Mouse (Mus musculus): ENCODE data around the gene BC030867.
"Not testable (repeated sequence)": the region's sequence is repeated elsewhere in the genome, so short reads cannot be mapped to it uniquely, and the experiment has no call there.

Gene BC030867

DNA sequence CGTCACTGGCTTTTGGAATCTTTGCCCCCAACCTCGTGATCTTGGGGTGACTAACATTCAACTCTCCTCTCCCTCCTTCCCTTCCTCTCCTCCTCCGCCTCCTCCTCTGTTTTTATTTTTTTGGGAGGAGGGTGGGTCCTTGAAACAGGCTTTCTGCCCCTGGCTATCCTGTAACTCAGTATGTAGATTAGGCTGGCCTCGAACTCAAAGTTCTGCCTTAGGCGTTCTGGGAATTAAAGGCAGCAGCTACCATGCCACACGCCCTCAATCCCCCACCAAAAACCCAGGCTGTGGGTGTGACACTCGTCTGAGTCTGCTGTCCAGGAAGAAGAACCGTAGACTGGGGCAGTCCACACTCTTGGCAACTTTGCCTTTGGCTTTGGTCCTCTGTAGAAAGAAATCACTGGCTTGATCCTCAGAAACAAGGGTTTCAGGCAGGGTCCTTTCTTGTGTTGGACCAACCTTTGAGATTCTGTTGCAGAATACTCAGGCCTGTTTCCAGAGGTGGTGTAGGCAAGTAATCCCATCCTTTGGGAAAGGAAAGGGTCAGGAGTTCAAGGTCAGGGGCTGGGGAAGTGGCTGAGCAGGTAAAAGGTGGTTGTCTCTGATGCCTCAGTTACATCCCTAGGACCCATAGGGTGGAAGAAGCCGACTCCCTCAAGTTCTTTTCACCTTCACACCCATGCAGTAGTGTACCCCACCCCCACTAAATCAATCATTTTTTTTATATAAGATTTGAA, 839 bp downstream of the BC030867 start:
- DNase-seq (ENCODE audit: low spot score in 2 of 2): no peak

DNA sequence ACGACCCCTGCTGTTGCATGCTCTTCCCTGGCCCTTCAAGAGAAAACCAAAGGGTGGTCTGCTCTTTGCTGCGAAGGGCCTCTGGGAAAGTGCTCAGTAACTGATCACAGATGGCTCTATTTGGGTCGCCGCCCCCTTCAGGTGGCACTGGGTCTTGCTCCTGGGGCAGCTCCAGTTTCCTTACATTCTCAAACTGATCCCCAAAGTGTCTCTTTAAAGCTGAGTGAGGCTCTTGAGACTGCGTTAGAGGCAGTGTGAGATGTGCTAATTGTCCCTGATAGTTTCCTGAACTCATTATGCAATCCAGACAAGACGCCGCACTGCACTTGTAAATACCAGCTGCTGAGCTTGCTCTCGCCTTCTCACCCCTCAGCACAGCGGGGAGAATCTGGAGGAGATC, 8.8 kb downstream of the BC030867 start:
- no peak for DNase-seq (ENCODE audit: low spot score in 2 of 2)

DNA sequence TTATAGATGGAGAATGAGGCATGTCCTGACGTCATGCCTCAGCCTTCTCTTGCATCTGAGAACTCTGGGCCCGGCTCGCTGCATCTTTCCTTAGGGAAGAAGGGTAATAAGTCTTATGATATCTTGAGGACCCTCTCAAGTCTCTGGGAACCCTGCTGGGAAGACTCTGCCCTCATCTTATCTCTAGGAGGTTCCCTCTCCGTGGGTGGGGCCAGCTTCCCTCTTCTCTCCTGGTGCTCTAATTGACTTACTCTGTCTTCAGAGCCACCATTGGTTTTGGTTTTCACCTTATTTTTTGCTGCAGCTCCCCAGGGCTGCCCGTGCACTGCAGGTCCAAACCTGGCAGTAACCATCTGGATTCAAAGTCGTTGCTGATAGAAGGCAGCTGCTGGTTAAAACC, 9.4 kb downstream of the BC030867 start:
- DNase-seq (ENCODE audit: low spot score in 2 of 2): no peak

DNA sequence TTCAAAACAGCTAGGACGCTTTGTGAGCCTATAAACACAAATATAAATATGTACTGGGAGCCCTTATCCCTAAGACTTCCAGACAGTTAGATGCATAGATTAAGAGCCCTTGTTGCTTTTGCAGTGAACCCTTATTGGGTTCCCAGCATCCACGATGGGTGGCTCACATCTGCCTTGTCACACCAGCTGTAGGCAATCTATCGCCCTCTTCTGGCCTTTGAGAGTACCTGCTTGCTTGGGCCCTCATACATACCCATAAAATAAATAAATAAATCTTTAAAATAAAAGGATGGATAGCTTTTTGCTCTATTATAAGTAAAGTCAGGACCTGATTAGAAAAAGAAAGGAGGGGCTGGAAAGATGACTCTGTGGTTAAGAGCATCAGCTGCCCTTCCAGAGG, 9.8 kb downstream of the BC030867 start:
- DNase-seq (ENCODE audit: low spot score in 2 of 2): no peak

DNA sequence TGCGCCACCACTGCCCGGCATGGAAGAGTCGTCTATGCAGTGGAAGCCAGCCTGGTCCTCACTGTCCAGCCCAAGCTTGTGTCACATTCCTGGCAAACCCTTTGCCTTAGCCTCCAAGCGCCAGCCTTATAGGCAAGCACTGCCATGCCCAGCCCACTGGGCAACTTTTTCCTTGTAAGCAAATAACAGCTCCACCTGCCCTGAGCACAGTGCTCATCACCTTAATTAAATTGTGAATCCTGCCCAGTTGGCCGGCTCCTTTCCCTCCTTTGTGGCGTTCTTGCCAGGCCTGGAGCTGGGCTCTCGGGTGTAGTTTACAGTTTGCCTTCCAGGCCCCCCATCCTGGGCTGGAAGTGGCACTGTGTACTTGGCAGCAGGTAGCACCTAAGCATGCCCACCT, 14.5 kb downstream of the BC030867 start:
- DNase-seq (ENCODE audit: low spot score in 2 of 2): no peak

DNA sequence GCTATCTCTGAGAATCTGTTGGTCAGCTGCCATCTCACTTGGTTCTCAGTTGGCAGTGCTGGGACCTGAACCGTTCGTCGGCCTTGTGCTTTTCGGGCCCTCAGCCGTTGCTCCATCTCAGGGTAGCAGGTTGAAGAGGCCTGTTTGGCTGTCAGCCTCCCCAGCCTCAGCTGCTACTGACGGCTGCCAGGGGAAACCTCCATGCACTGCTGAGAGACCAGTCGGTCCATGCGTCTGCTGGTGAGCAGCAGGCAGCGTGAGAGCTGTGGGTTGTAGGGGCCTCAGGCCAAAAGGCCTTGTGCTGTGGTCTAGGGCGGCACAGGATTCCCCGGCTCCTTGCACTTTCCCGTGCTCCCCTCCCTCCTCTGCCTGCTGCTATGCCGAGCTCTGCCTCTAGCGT, 17.1 kb downstream of the BC030867 start:
- DNase-seq (ENCODE audit: low spot score in 2 of 2): no peak

DNA sequence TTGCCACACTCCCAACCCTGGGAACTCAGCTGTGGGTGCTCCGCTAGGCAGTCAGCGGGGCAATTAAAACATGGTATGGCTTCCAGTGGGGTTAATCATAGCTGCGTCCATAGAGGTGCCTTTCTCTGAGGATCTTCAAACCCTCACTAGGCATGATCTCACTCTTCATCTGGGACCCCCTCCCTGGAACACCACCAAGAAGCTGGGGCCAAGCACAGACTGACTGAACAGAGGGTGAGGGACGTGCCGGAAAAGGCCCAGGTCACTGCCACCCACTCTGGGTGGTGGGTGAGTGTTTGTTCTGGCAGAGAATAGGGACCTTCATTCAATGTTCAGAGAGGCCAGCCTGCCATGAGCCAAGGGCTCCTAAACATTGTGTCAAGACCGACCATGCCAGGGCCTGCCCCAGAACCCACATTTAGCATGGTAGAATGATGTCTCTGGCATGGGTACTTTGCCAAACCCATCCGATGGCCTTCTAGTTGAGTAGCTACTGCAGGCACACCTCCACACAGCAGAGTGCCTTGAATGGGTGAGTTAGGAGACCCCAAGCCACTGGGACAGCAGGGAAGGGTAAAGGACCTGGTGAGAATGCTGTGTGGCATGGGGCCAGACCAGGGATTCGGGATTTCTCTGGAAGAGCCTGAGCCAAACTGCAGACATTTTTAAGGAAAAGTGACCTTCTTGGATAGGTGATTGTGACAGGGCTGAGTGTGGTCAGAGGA, 18.1 kb downstream of the BC030867 start:
- no peak for DNase-seq (ENCODE audit: low spot score in 2 of 2)

DNA sequence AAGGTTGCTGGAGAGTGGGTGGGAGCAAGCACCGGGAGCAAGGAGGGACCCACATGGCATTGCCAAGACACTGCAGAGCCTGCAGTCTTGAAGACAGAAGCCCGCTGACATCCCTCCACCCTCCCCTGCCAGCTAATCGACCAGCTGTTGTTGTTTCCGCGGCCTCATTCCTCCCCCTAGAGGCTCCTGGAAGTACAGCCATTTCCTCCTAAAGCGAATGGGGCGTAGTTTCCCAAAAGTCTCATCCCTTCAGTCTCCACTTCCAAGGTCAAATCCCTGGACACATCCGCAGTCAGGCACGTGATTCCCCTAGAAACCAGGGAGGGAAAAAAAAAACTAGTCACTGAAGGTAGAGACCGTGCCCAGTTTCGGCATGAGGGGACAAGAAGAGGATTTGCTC, 18.8 kb downstream of the BC030867 start:
- peak in 1 of 2 experiments; percentile 44 for DNase-seq (ENCODE audit: low spot score in 2 of 2)

DNA sequence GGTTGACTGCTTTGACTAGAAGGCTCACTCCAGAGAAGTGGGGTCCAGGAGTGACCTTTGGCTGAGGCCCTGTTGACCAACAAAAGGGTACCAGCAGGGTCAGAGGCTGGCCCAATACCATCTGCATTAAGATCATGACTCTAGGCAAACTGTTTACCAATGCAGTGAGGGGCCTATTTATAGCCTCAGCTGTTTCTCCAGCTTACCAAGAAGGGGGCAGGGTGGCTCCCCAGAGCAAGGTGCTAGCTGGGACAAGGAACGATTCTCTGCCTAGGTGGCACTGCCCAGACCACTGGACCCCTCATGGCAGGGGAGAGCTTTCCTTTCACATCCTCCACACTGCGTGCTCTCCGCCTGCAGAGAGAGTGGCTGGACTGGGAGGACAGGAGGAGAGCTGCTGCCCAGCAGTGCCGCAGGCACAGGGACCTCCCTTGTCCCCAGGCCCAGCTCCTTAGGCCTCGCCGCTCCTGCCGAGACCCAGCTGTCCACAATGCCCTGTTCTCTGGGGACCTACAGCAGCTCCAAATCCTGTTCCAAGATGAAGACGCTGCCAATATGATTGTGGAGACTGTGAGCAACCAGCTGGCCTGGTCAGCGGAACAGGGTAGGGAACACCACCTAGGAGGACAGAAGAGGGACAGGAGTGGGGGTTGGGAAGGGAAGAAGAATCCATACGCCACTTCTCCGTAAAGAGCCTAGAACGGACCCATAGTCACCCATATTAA, 20.0 kb downstream of the BC030867 start, which contains the start of gene Asb16:
Gene Asb16 (plus strand): TSS at position 224 of the 725 bp plus-strand sequence.
- no peak for DNase-seq (ENCODE audit: low spot score in 2 of 2)

DNA sequence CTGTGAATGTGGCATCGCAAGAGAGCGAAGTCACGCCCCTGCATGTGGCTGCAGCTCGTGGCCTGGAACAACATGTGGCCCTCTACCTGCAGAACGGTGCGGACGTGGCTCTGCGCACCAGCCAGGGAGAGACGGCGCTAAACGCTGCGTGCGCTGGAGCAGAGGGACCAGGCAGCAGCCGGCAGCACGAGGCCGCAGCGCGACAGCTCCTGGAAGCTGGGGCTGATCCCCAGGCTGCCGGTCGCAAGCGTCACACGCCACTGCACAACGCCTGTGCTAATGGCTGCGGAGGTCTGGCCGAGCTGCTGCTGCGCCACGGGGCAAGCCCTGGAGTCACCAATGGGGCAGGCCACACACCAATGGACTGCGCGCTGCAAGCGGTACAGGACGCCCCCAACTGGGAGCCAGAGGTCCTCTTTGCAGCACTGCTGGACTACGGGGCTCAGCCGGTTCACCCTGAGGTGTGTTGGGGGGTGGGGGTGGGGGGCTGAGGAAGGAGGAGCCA, 27.8 kb downstream of the BC030867 start:
- DNase-seq (ENCODE audit: low spot score in 2 of 2): no peak

DNA sequence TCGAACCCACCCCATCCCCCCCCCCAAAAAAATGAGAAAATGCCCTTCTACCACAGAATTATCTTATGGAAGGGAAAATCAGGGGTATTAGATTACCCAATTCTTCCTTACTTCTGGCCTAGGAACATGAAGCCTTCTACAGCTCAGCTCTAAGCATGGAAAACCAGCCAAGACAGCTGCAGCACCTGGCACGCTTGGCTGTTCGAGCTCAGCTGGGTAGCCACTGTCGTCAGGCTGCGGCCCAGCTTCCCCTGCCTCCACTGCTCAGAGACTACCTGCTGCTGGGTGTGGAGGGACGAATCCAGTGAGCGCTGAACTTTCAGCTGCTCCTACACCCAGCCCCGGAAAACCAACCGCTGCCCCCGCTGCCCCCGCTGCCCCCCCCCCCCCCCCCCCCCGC, 29.1 kb downstream of the BC030867 start:
- DNase-seq (ENCODE audit: low spot score in 2 of 2): no peak

DNA sequence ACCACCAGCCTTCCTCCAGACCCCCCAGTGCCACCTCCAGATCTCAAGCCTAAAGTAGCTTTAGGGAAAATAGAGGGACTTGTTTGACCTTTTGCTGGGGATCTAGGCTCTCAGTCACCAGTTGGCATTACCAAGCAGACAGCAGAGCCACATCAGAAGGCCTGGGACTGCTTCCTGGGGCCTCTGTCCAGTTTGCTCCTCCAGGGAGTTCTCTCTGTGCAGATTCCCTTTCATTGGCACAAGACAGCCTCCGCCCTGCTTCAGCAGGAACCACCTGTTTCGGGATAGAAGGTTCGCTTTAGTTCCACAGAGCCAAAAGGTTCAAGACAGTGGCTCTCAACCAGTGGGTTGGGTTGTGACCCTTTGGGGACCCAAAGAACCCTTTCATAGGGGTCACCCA, 30.9 kb downstream of the BC030867 start:
- no peak for DNase-seq (ENCODE audit: low spot score in 2 of 2)

DNA sequence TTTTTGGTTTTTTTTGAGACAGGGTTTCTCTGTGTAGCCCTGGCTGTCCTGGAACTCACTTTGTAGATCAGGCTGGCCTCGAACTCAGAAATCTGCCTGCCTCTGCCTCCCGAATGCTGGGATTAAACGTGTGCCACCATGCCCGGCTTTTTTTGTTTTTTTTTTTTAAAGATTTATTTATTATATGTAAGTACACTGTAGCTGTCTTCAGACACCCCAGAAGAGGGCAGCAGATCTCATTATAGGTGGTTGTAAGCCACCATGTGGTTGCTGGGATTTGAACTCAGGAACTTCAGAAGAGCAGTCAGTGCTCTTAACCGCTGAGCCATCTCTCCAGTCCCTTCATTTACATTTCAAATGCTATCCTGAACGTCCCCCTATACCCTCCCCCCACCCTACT, 31.6 kb downstream of the BC030867 start:
- not testable (repeated sequence) for DNase-seq (ENCODE audit: low spot score in 2 of 2)

DNA sequence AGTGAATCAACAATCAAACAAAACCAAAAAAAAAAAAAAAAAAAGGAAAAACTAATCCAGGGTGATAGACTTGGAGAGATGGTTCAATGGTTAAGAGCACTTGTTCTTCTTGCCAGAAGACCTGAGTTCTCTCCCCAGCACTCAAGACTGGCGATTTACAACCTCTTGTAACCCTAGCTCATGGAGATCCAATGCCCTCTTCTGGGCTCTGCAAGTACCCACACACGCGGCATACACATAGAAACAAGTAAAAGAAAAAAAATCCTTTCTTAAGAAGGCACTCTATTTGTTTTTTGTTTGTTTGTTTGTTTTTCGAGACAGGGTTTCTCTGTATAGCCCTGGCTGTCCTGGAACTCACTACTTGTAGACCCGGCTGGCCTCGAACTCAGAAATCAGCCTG, 35.2 kb downstream of the BC030867 start:
- DNase-seq (ENCODE audit: low spot score in 2 of 2): no peak

DNA sequence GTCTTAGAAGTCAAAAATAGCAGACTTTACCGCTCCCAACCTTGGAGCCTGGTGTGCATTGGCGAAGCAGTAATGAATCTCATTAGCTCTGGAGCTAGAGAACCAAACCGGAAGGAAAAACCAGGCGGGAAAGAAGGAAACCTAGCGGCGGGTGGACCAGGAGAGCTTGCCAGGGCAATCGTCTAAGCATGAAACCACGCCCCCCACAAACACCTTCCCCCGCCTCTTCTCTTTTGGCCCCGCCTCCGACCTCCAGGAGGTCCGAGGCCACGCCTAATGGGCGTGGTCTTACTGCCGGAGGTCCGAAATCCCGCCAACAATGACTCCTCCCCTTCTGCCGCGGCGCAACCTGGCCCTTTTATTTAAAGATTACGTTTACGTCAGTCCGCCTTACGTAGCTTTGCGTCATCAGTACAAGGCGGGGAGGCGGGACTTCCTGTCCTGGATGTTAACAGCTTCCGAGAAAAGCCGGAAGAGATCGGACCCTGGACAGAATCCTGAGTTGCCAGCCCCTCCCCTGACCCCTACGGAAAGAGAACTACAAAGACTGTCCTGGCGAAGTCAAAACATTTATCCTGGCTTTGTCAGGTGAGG, 35.9 kb downstream of the BC030867 start, which contains the start of gene Tmub2:
Gene Tmub2 (plus strand): TSS at position 431 of the 594 bp plus-strand sequence.
- peak; percentile 93 for DNase-seq (ENCODE audit: low spot score in 2 of 2)

DNA sequence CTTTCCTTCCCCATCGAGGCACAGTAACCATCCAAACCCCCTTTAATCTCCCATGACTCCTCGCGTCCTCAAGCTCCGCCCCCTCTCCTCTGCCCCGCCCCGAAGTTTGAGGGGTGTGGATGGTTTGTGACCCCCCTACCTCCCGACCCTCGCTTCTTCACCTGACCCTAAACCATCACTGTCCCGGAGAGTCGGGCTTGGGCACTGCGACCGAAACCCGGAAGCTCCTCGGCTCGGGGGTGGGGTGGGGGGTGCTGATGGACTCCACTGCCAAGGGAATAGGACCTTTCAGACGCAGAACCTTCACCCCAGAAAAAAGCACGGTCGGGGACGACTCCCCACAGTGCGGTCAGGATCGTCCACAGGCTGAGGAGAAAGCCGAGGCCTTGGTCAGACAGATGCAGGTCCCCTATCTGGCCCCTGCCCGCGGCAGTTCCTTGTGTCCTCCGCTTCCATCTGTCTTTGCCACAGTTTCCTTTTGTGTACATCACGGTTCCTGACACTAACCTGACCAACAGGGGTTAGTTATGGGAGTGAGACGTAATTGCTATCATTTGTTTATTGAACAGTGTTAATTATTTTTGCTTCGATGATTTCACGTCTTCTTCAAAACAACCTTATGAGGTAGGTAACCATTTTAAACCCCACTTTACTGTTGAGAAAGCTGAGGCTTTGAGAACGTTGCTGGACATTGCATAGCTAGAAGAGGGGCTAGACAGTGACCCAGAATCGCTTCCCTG, 36.6 kb downstream of the BC030867 start:
- peak in 1 of 2 experiments; percentile 70 for DNase-seq (ENCODE audit: low spot score in 2 of 2)

DNA sequence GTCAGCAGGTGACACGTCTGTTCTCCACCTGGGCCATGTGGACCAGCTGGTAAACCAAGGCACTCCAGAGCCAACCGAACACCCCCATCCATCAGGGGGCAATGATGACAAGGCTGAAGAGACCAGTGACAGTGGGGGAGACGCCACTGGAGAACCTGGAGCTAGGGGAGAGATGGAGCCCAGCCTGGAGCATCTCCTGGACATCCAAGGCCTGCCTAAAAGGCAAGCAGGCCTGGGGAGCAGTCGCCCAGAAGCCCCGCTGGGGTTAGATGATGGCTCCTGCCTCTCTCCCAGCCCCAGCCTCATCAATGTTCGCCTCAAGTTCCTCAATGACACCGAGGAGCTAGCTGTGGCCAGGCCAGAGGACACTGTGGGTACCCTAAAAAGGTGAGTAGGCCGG, 38.8 kb downstream of the BC030867 start:
- DNase-seq (ENCODE audit: low spot score in 2 of 2): no peak

DNA sequence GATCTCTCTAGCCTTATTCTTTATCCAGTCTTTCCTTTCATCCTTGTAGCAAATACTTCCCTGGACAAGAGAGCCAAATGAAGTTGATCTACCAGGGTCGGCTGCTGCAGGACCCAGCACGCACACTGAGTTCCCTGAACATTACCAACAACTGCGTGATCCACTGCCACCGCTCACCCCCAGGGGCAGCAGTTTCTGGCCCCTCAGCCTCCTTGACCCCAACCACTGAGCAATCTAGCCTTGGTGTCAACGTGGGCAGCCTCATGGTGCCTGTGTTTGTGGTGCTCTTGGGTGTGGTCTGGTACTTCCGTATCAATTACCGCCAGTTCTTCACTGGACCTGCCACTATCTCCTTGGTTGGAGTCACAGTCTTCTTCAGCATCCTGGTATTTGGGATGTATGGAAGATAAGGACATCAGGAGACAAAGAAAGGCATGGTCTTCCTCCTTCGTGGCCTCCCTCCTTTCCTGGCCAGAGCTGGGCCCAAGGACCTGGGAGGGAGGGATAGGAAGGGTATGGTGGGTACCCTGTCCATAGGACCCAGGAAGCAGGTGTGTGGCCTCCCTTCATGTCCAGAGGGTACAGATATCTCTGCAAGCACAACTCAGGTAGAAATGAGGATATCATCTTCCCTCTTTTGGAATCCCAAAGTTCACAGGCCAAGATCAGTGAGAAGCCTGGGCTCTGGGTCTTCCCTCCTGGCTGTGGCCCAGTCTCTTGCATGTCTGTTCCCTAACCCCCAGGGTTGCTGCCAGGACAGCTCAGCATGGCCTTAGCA, 39.5 kb downstream of the BC030867 start:
- DNase-seq (ENCODE audit: low spot score in 2 of 2): no peak

DNA sequence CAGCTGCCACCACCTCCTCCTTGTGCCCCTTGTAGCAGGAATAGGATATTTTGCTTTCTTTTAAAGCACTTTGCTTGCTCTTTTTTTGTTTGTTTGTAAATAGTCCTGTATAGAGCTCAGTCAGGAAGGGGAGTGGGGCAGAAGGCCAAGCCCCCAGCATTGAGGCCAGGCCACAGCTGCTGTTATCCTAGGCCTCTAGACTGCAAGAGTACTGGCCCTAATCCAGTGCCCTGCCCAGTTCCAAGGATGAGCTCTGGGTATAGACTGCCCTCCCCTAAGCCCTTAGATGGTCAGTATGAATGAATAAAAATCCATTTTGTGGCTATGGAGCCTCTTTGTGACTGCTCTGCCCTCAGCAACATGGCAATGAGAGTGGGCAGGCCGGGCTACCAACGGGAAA, 40.2 kb downstream of the BC030867 start:
- DNase-seq (ENCODE audit: low spot score in 2 of 2): no peak

DNA sequence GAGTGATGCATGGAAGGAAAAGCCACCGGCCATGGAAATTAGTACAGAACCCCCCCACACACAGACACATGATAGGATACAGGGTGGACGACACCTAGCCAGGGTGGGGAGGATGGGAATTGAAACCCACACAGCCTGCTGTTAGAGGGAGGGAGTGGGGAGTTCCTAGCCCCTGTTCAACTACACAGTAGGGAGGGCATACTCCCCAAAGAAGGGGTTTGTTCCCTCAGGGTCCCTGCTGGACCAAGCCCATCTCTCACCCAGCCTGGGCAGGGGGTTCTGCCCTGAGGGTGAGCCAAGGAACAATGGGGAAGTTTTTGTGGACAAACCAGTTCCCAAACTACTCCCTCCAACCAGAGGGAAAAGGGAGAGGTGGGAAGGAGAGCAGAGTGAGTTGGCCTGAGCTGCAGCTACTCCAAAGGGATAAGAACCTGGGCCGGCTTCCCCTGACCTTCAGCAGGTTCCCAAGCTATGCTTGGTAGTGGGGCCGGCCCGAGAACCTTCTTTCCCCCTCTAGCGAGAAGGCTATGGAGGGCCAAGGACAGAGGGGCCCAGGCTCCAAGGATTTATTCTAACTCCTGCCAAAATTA, 40.9 kb downstream of the BC030867 start:
- no peak for DNase-seq (ENCODE audit: low spot score in 2 of 2)
